Mouse (Mus musculus) T-helper 1 cell (primary cell): ENCODE measurements around the gene Ccdc69.
"Not testable (repeated sequence)": the region's sequence is repeated elsewhere in the genome, so short reads cannot be mapped to it uniquely, and the experiment has no call there.

Experiments used
- in situ Hi-C: fragments of 300-600 bp; cut with MboI, MseI; formaldehyde crosslinking; loops from one replicate; pipeline ENCODE4 v1.15.1; 2025; ENCODE audit warnings: high pct_unique_total_duplicates

Gene Ccdc69

GRCm38 (mm10) chr11:55077331-55078231, at the start of gene Ccdc69:
TSS of gene Ccdc69 (minus strand) at chr11:55078131.
- in situ Hi-C loops = no loop called here

GRCm38 (mm10) chr11:55126663-55127062, 48.7 kb upstream of the Ccdc69 start:
- in situ Hi-C loops = no loop called here

GRCm38 (mm10) chr11:55121430-55121829, 43.5 kb upstream of the Ccdc69 start:
- in situ Hi-C loops = no loop called here

- in situ Hi-C loops = no loop called here
These were observed 42.9 kb upstream of the Ccdc69 start for GRCm38 (mm10) chr11:55120821-55121271.

- in situ Hi-C loops = no loop called here
These were observed 42.3 kb upstream of the Ccdc69 start for GRCm38 (mm10) chr11:55120279-55120678.

GRCm38 (mm10) chr11:55117031-55117430, 39.1 kb upstream of the Ccdc69 start:
- in situ Hi-C loops = no loop called here

- in situ Hi-C loops = no loop called here
These were observed 38.1 kb upstream of the Ccdc69 start for GRCm38 (mm10) chr11:55116004-55116403.

GRCm38 (mm10) chr11:55114291-55114690, 36.4 kb upstream of the Ccdc69 start:
- in situ Hi-C loops = no loop called here

- in situ Hi-C loops = not testable (repeated sequence)
These were observed 35.9 kb upstream of the Ccdc69 start for GRCm38 (mm10) chr11:55113861-55114250.

GRCm38 (mm10) chr11:55113209-55113860, 35.4 kb upstream of the Ccdc69 start:
- in situ Hi-C loops = no loop called here

- in situ Hi-C loops = no loop called here
These were observed 32.7 kb upstream of the Ccdc69 start for GRCm38 (mm10) chr11:55110566-55111169.

GRCm38 (mm10) chr11:55109521-55110300, 31.8 kb upstream of the Ccdc69 start:
- in situ Hi-C loops = no loop called here

- in situ Hi-C loops = no loop called here
These were observed 28.7 kb upstream of the Ccdc69 start for GRCm38 (mm10) chr11:55106636-55107035.

- in situ Hi-C loops = no loop called here
These were observed 27.5 kb upstream of the Ccdc69 start for GRCm38 (mm10) chr11:55105389-55105788.

- in situ Hi-C loops = no loop called here
These were observed 25.3 kb upstream of the Ccdc69 start for GRCm38 (mm10) chr11:55103229-55103628.

GRCm38 (mm10) chr11:55102015-55102414, 24.1 kb upstream of the Ccdc69 start:
- in situ Hi-C loops = no loop called here

- in situ Hi-C loops = loop anchor here (5.0 kb wide), 1 partner anchor 32 kb away; no protein-coding TSS in a partner anchor
These were observed 21.9 kb upstream of the Ccdc69 start for GRCm38 (mm10) chr11:55099868-55100267.

GRCm38 (mm10) chr11:55099019-55099771, 21.3 kb upstream of the Ccdc69 start:
- in situ Hi-C loops = loop anchor here (5.0 kb wide), 1 partner anchor 33 kb away; no protein-coding TSS in a partner anchor

- in situ Hi-C loops = loop anchor here (5.0 kb wide), 1 partner anchor 34 kb away; no protein-coding TSS in a partner anchor
These were observed 20.4 kb upstream of the Ccdc69 start for GRCm38 (mm10) chr11:55098189-55098915.
